Mouse (Mus musculus) layer of hippocampus, adult 11-12 months (tissue): ENCODE measurements around the gene Vstm2l.

Experiments
- DNase-seq: peaks from one replicate; pipeline ENCODE4 v3.0.0; 2022; ENCODE audit warnings: low spot score

Vstm2l gene

GRCm38 (mm10) chr2:157914105-157914764 lies at the start of gene Vstm2l:
Vstm2l (plus strand) TSS chr2:157914653.
- DNase-seq, result peak; percentile 72

GRCm38 (mm10) chr2:157867126-157867525 lies 47.3 kb upstream of the Vstm2l start:
- no peak for DNase-seq

- DNase-seq, result no peak
Observed at GRCm38 (mm10) chr2:157870247-157870646, 44.2 kb upstream of the Vstm2l start.

- DNase-seq, result peak; percentile 57
Observed at GRCm38 (mm10) chr2:157873223-157873622, 41.2 kb upstream of the Vstm2l start.

GRCm38 (mm10) chr2:157873691-157874090 lies 40.8 kb upstream of the Vstm2l start:
- no peak for DNase-seq

GRCm38 (mm10) chr2:157875111-157875510 lies 39.3 kb upstream of the Vstm2l start:
- no peak for DNase-seq

GRCm38 (mm10) chr2:157877394-157877793 lies 37.1 kb upstream of the Vstm2l start:
- DNase-seq, result no peak

GRCm38 (mm10) chr2:157877967-157878366 lies 36.5 kb upstream of the Vstm2l start:
- DNase-seq, result peak; percentile 51

- DNase-seq, result no peak
Observed at GRCm38 (mm10) chr2:157881939-157882338, 32.5 kb upstream of the Vstm2l start.

- DNase-seq, result no peak
Observed at GRCm38 (mm10) chr2:157887275-157888025, 27.0 kb upstream of the Vstm2l start.

- no peak for DNase-seq
Observed at GRCm38 (mm10) chr2:157891166-157891565, 23.3 kb upstream of the Vstm2l start.

- DNase-seq, result no peak
Observed at GRCm38 (mm10) chr2:157897131-157897530, 17.3 kb upstream of the Vstm2l start.

GRCm38 (mm10) chr2:157913204-157913636 lies 1.2 kb upstream of the Vstm2l start:
- DNase-seq, result peak; percentile 62

GRCm38 (mm10) chr2:157913705-157914104 lies 748 bp upstream of the Vstm2l start:
- peak; percentile 57 for DNase-seq

- DNase-seq, result peak; percentile 36
Observed at GRCm38 (mm10) chr2:157914889-157915517, 550 bp downstream of the Vstm2l start.

GRCm38 (mm10) chr2:157918529-157918928 lies 4.1 kb downstream of the Vstm2l start:
- DNase-seq, result no peak

GRCm38 (mm10) chr2:157921551-157921950 lies 7.1 kb downstream of the Vstm2l start:
- peak; percentile 42 for DNase-seq

GRCm38 (mm10) chr2:157923406-157923805 lies 9.0 kb downstream of the Vstm2l start:
- DNase-seq, result no peak

- no peak for DNase-seq
Observed at GRCm38 (mm10) chr2:157924504-157924903, 10.1 kb downstream of the Vstm2l start.

GRCm38 (mm10) chr2:157926502-157926901 lies 12.0 kb downstream of the Vstm2l start:
- DNase-seq, result no peak

- DNase-seq, result no peak
Observed at GRCm38 (mm10) chr2:157926927-157927326, 12.5 kb downstream of the Vstm2l start.

GRCm38 (mm10) chr2:157927397-157927796 lies 12.9 kb downstream of the Vstm2l start:
- no peak for DNase-seq

- no peak for DNase-seq
Observed at GRCm38 (mm10) chr2:157927815-157928214, 13.4 kb downstream of the Vstm2l start.
